Mouse (Mus musculus): Measurements from ENCODE around the gene Lexm. TPM values are rescaled to one million over a fixed set of nuclear protein-coding genes. Genes with fewer than 3 reads are reported as not detected.

Gene Lexm
- polyA plus RNA-seq, 1 experiment from 2014 or later = not detected

- H3K27me3 ChIP-seq (replicated peaks; ENCODE audit: insufficient read depth, low read length) = peaks cover 14% of the 10 kb centered on the region
- H3K4me1 ChIP-seq (ENCODE audit: insufficient read depth, low read depth, low read length) = peaks cover 3% of the 10 kb centered on the region; the same call in 1 of the 2 replicates
- no peak overlapping the region for H3K9ac ChIP-seq (replicated peaks; ENCODE audit: low read depth)
- no peak overlapping the region for H3K27ac ChIP-seq (ENCODE audit: low read length)
- TF ChIP-seq CTCF (IDR thresholded peaks at IDR 0.05) = no peak
- TF ChIP-seq EP300 (IDR thresholded peaks at IDR 0.05) = no peak
- no peaks in the 10 kb centered on the region for H3K9me3 ChIP-seq (ENCODE audit: low read length)
- no peak for DNase-seq (ENCODE audit: low spot score)
- H3K36me3 ChIP-seq (ENCODE audit: insufficient read depth, low read length) = no peaks in the 10 kb centered on the region
- no peak for ATAC-seq
- no peak overlapping the region for H3K4me3 ChIP-seq (ENCODE audit: low read depth, low read length)
- 36% methylated on average over 3 of the region's 3 CpGs for WGBS
- H3K4me2 ChIP-seq (replicated peaks; ENCODE audit: low read depth, low read length) = no peak overlapping the region
Measured at GRCm38 (mm10) chr4:106621428-106621827, 4.4 kb upstream of the Lexm start.

- H3K27me3 ChIP-seq (replicated peaks; ENCODE audit: insufficient read depth, low read length) = peaks cover 14% of the 10 kb centered on the region
- no peaks in the 10 kb centered on the region for H3K9me3 ChIP-seq (ENCODE audit: low read length)
- TF ChIP-seq EP300 (IDR thresholded peaks at IDR 0.05) (no peak), CTCF (IDR thresholded peaks at IDR 0.05) (no peak)
- no peak overlapping the region for H3K4me3 ChIP-seq (ENCODE audit: low read depth, low read length)
- no peak for DNase-seq (ENCODE audit: low spot score)
- H3K4me2 ChIP-seq (replicated peaks; ENCODE audit: low read depth, low read length) = no peak overlapping the region
- H3K36me3 ChIP-seq (ENCODE audit: insufficient read depth, low read length) = no peaks in the 10 kb centered on the region
- WGBS = 81% methylated on average over 4 of the region's 4 CpGs
- no peak overlapping the region for H3K9ac ChIP-seq (replicated peaks; ENCODE audit: low read depth)
- no peak for ATAC-seq
- peaks cover 3% of the 10 kb centered on the region; the same call in 1 of the 2 replicates for H3K4me1 ChIP-seq (ENCODE audit: insufficient read depth, low read depth, low read length)
- H3K27ac ChIP-seq (ENCODE audit: low read length) = no peak overlapping the region
Measured at GRCm38 (mm10) chr4:106618898-106619297, 1.9 kb upstream of the Lexm start.

GRCm38 (mm10) chr4:106615637-106616036 is 1.4 kb downstream of the Lexm start:
- WGBS = 78% methylated on average over 12 of the region's 12 CpGs
- Histone ChIP-seq H3K27ac (ENCODE audit: low read length) (no peak overlapping the region), H3K9me3 (ENCODE audit: low read length) (no peaks in the 10 kb centered on the region), H3K36me3 (ENCODE audit: insufficient read depth, low read length) (no peaks in the 10 kb centered on the region), H3K4me3 (ENCODE audit: low read depth, low read length) (no peak overlapping the region), H3K4me2 (replicated peaks; ENCODE audit: low read depth, low read length) (no peak overlapping the region), H3K9ac (replicated peaks; ENCODE audit: low read depth) (no peak overlapping the region), H3K27me3 (replicated peaks; ENCODE audit: insufficient read depth, low read length) (peaks cover 5% of the 10 kb centered on the region; the same call in 1 of the 2 replicates), H3K4me1 (ENCODE audit: insufficient read depth, low read depth, low read length) (peaks cover 3% of the 10 kb centered on the region; the same call in 1 of the 2 replicates)
- ATAC-seq (no peak), DNase-seq (ENCODE audit: low spot score) (no peak)
- no peak for TF ChIP-seq EP300 (IDR thresholded peaks at IDR 0.05)
- TF ChIP-seq CTCF (IDR thresholded peaks at IDR 0.05) = no peak

GRCm38 (mm10) chr4:106614881-106615280 is 2.2 kb downstream of the Lexm start:
- no peak for DNase-seq (ENCODE audit: low spot score)
- Histone ChIP-seq H3K4me3 (ENCODE audit: low read depth, low read length) (no peak overlapping the region), H3K4me1 (ENCODE audit: insufficient read depth, low read depth, low read length) (peaks cover 3% of the 10 kb centered on the region; the same call in 1 of the 2 replicates), H3K27ac (ENCODE audit: low read length) (no peak overlapping the region), H3K9ac (replicated peaks; ENCODE audit: low read depth) (no peak overlapping the region), H3K36me3 (ENCODE audit: insufficient read depth, low read length) (no peaks in the 10 kb centered on the region), H3K27me3 (replicated peaks; ENCODE audit: insufficient read depth, low read length) (peaks cover 5% of the 10 kb centered on the region; the same call in 1 of the 2 replicates), H3K4me2 (replicated peaks; ENCODE audit: low read depth, low read length) (no peak overlapping the region), H3K9me3 (ENCODE audit: low read length) (no peaks in the 10 kb centered on the region)
- 78% methylated on average over 9 of the region's 9 CpGs for WGBS
- TF ChIP-seq EP300 (IDR thresholded peaks at IDR 0.05) (no peak), CTCF (IDR thresholded peaks at IDR 0.05) (no peak)
- ATAC-seq = no peak

- H3K27ac ChIP-seq (ENCODE audit: low read length) = no peak overlapping the region
- H3K9ac ChIP-seq (replicated peaks; ENCODE audit: low read depth) = no peak overlapping the region
- H3K9me3 ChIP-seq (ENCODE audit: low read length) = no peaks in the 10 kb centered on the region
- no peak overlapping the region for H3K4me3 ChIP-seq (ENCODE audit: low read depth, low read length)
- no peak overlapping the region for H3K4me2 ChIP-seq (replicated peaks; ENCODE audit: low read depth, low read length)
- H3K4me1 ChIP-seq (ENCODE audit: insufficient read depth, low read depth, low read length) = peaks cover 3% of the 10 kb centered on the region; the same call in 1 of the 2 replicates
- ATAC-seq = peak; percentile 59
- peak; percentile 94 for TF ChIP-seq CTCF (IDR thresholded peaks at IDR 0.05)
- no peak for TF ChIP-seq EP300 (IDR thresholded peaks at IDR 0.05)
- 40% methylated on average over 7 of the region's 7 CpGs for WGBS
- peak; percentile 66 for DNase-seq (ENCODE audit: low spot score)
- peaks cover 5% of the 10 kb centered on the region; the same call in 1 of the 2 replicates for H3K27me3 ChIP-seq (replicated peaks; ENCODE audit: insufficient read depth, low read length)
- no peaks in the 10 kb centered on the region for H3K36me3 ChIP-seq (ENCODE audit: insufficient read depth, low read length)
Measured at GRCm38 (mm10) chr4:106614180-106614797, 2.8 kb downstream of the Lexm start.

GRCm38 (mm10) chr4:106613560-106613959 is 3.5 kb downstream of the Lexm start:
- WGBS = 66% methylated on average over 3 of the region's 3 CpGs
- no peak overlapping the region for H3K4me3 ChIP-seq (ENCODE audit: low read depth, low read length)
- peaks cover 5% of the 10 kb centered on the region; the same call in 1 of the 2 replicates for H3K27me3 ChIP-seq (replicated peaks; ENCODE audit: insufficient read depth, low read length)
- no peak overlapping the region for H3K9ac ChIP-seq (replicated peaks; ENCODE audit: low read depth)
- ATAC-seq = no peak
- H3K4me1 ChIP-seq (ENCODE audit: insufficient read depth, low read depth, low read length) = peaks cover 3% of the 10 kb centered on the region; the same call in 1 of the 2 replicates
- no peaks in the 10 kb centered on the region for H3K36me3 ChIP-seq (ENCODE audit: insufficient read depth, low read length)
- no peak overlapping the region for H3K4me2 ChIP-seq (replicated peaks; ENCODE audit: low read depth, low read length)
- TF ChIP-seq EP300 (IDR thresholded peaks at IDR 0.05) (no peak), CTCF (IDR thresholded peaks at IDR 0.05) (no peak)
- H3K27ac ChIP-seq (ENCODE audit: low read length) = no peak overlapping the region
- no peak for DNase-seq (ENCODE audit: low spot score)
- no peaks in the 10 kb centered on the region for H3K9me3 ChIP-seq (ENCODE audit: low read length)

Measured in lung, postnatal 0 days (tissue).